Mouse (Mus musculus): ENCODE results near the gene Gtf2f2. TPM values are rescaled to one million over a fixed set of nuclear protein-coding genes. Genes with fewer than 3 reads are reported as not detected.
"Not testable (repeated sequence)": the region's sequence is repeated elsewhere in the genome, so short reads cannot be mapped to it uniquely, and the experiment has no call there.

Gtf2f2 gene
- polyA plus RNA-seq, 1 experiment from 2014 or later = 31.7 TPM

DNA sequence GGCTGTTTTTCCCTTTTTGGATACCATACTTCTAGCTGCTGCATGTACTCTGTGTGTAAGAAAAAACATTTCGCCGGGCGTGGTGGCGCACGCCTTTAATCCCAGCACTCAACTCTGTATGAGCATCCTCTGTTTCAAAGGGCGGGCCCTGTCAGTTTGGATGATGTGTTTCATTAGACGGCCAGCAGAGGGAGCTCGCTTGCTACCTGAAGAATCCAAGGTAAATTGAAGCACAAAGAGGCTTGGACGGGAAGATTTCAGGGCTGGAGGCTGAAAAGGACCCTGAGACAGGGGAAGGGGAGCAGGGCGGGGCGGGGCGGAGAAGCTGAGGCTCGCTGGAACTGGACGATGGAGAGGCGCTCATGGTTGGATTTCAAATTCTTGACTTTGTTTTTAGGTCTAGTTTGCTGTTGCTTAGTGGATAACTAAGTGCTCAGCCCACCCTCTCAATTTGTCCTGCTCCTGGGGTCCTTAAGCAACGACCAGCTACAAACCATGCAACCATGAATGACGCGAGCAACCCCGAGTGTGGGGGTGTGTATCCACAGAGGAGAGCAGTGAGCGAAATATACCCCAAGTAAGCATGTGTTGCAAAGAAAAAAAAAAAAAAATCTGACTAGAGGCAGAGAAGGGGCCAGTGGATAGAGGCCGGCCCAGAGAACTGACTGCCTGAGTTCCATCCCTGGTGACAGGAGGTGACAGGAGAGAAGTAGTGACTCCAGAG is 134.2 kb downstream of the Gtf2f2 start:
- 13% methylated on average over 21 of the region's 21 CpGs for WGBS
- H3K4me2 ChIP-seq (ENCODE audit: low read depth, low read length) = peak overlapping the region; percentile 33
- 0 out of 2 replicates have a peak overlapping the region, but pooled peaks have one; percentile 2 for H3K9ac ChIP-seq (ENCODE audit: low read depth, low read length)
- H3K36me3 ChIP-seq (ENCODE audit: control insufficient read depth, insufficient read depth, low read length) = no peaks in the 10 kb centered on the region
- ATAC-seq = peak; percentile 41; the same call in 1 of the 2 replicates
- no peaks in the 10 kb centered on the region for H3K9me3 ChIP-seq (ENCODE audit: control insufficient read depth, low read length)
- no peak overlapping the region for H3K27ac ChIP-seq (ENCODE audit: low read length)
- no peak overlapping the region for H3K4me3 ChIP-seq (ENCODE audit: low read length)
- 0 out of 2 replicates have a peak, but pooled peaks cover 2% of the 10 kb centered on the region for H3K4me1 ChIP-seq (ENCODE audit: control insufficient read depth, insufficient read depth, low read length)
- H3K27me3 ChIP-seq (replicated peaks; ENCODE audit: control insufficient read depth, insufficient read depth, low read length) = no peaks in the 10 kb centered on the region

DNA sequence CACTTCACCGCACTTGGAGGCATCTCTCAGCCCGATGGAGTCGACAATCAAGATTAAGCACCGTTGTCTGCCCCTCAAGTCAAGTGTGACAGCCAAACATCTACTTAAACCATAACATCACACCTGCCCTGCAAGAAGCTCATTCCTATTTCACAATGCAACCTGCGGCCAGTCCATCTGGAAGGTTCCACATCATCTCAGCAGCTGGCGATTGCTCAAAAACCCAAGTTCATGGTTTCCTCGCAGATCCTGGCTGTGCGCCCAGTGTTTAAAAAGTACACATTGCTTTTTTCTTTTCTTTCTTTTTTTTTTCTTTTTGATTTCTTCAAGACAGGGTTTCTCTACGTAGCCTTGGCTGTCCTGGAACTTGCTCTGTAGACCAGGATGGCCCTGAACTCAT is 137.1 kb downstream of the Gtf2f2 start:
- no peaks in the 10 kb centered on the region for H3K27me3 ChIP-seq (replicated peaks; ENCODE audit: control insufficient read depth, insufficient read depth, low read length)
- H3K4me2 ChIP-seq (ENCODE audit: low read depth, low read length) = no peak overlapping the region
- H3K9ac ChIP-seq (ENCODE audit: low read depth, low read length) = no peak overlapping the region
- H3K4me1 ChIP-seq (ENCODE audit: control insufficient read depth, insufficient read depth, low read length) = 0 out of 2 replicates have a peak, but pooled peaks cover 2% of the 10 kb centered on the region
- WGBS = 67% methylated on average over 9 of the region's 9 CpGs
- no peaks in the 10 kb centered on the region for H3K36me3 ChIP-seq (ENCODE audit: control insufficient read depth, insufficient read depth, low read length)
- 0 out of 2 replicates have a peak overlapping the region, but pooled peaks have one; percentile 13 for H3K27ac ChIP-seq (ENCODE audit: low read length)
- no peak overlapping the region for H3K4me3 ChIP-seq (ENCODE audit: low read length)
- no peaks in the 10 kb centered on the region for H3K9me3 ChIP-seq (ENCODE audit: control insufficient read depth, low read length)
- no peak for ATAC-seq

DNA sequence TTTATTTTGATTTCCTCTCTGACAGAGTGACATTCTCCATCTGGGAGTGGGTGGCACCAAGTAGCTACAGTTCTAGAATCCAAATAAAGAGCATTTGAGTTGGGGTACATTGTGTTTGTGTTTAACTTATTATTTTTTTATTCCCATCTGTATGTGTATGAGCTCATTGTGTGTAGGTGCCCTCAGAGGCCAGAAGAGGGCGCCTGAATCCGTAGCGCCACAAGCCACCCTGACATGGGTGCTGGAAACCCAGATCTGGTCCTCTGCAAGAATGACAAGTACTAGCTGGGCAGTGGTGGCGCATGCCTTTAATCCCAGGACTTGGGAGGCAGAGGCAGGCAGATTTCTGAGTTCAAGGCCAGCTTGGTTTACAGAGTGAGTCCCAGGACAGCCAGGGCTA is 138.9 kb downstream of the Gtf2f2 start:
- 89% methylated on average over 4 of the region's 4 CpGs for WGBS
- Histone ChIP-seq H3K9me3 (ENCODE audit: control insufficient read depth, low read length) (no peaks in the 10 kb centered on the region), H3K4me2 (ENCODE audit: low read depth, low read length) (no peak overlapping the region), H3K36me3 (ENCODE audit: control insufficient read depth, insufficient read depth, low read length) (no peaks in the 10 kb centered on the region), H3K4me1 (ENCODE audit: control insufficient read depth, insufficient read depth, low read length) (0 out of 2 replicates have a peak, but pooled peaks cover 2% of the 10 kb centered on the region), H3K27me3 (replicated peaks; ENCODE audit: control insufficient read depth, insufficient read depth, low read length) (no peaks in the 10 kb centered on the region), H3K9ac (ENCODE audit: low read depth, low read length) (no peak overlapping the region), H3K27ac (ENCODE audit: low read length) (no peak overlapping the region), H3K4me3 (ENCODE audit: low read length) (no peak overlapping the region)
- no peak for ATAC-seq

DNA sequence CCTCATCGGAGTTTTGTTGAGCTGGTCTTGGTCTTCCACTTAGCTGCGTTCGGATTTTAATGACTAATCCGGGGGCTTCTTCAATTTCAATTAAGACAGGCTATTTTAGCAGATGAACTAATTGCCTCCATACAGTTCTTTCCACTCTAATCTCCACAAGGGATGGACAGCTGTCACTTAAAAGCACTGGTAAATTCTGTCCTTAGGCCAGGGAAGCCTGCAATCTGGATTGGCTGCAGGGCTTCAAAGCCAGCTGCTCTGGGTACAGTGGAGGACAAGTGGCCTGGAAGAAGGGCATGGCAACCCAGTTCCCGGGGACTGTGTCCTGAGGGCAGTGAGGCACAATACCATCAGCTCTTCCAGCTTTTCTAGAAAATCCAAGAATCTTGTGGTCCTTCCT is 139.6 kb downstream of the Gtf2f2 start:
- 18% methylated on average over 4 of the region's 5 CpGs for WGBS
- no peaks in the 10 kb centered on the region for H3K27me3 ChIP-seq (replicated peaks; ENCODE audit: control insufficient read depth, insufficient read depth, low read length)
- ATAC-seq = no peak
- no peak overlapping the region for H3K9ac ChIP-seq (ENCODE audit: low read depth, low read length)
- H3K4me2 ChIP-seq (ENCODE audit: low read depth, low read length) = no peak overlapping the region
- H3K36me3 ChIP-seq (ENCODE audit: control insufficient read depth, insufficient read depth, low read length) = no peaks in the 10 kb centered on the region
- H3K27ac ChIP-seq (ENCODE audit: low read length) = no peak overlapping the region
- H3K9me3 ChIP-seq (ENCODE audit: control insufficient read depth, low read length) = no peaks in the 10 kb centered on the region
- 0 out of 2 replicates have a peak, but pooled peaks cover 2% of the 10 kb centered on the region for H3K4me1 ChIP-seq (ENCODE audit: control insufficient read depth, insufficient read depth, low read length)
- H3K4me3 ChIP-seq (ENCODE audit: low read length) = no peak overlapping the region

DNA sequence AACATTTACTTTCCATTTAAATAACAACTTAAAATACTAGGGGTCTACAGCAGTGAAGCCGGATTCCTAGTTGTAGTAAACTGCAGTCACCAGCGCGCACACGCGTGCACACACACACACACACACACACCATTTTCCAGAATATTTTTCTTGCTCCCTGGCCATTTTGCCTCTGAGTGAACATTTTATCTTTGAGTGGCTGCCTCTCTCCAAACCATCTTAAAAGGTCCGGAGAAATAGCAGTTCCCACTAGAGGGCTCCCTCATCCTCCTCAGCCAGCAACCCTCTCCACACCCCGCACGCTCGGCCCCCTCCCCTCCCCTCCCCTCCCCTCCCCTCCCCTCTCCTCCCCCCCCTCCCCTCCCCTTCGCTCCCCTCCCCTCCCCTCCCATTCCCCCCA is 140.0 kb downstream of the Gtf2f2 start:
- no peak overlapping the region for H3K4me3 ChIP-seq (ENCODE audit: low read length)
- H3K36me3 ChIP-seq (ENCODE audit: control insufficient read depth, insufficient read depth, low read length) = no peaks in the 10 kb centered on the region
- H3K9ac ChIP-seq (ENCODE audit: low read depth, low read length) = no peak overlapping the region
- 19% methylated on average over 9 of the region's 10 CpGs for whole genome bisulfite sequencing
- no peaks in the 10 kb centered on the region for H3K9me3 ChIP-seq (ENCODE audit: control insufficient read depth, low read length)
- H3K27me3 ChIP-seq (replicated peaks; ENCODE audit: control insufficient read depth, insufficient read depth, low read length) = no peaks in the 10 kb centered on the region
- no peak overlapping the region for H3K27ac ChIP-seq (ENCODE audit: low read length)
- ATAC-seq = no peak
- H3K4me2 ChIP-seq (ENCODE audit: low read depth, low read length) = peak overlapping the region; percentile 26; the same call in 1 of the 2 replicates
- 0 out of 2 replicates have a peak, but pooled peaks cover 2% of the 10 kb centered on the region for H3K4me1 ChIP-seq (ENCODE audit: control insufficient read depth, insufficient read depth, low read length)

DNA sequence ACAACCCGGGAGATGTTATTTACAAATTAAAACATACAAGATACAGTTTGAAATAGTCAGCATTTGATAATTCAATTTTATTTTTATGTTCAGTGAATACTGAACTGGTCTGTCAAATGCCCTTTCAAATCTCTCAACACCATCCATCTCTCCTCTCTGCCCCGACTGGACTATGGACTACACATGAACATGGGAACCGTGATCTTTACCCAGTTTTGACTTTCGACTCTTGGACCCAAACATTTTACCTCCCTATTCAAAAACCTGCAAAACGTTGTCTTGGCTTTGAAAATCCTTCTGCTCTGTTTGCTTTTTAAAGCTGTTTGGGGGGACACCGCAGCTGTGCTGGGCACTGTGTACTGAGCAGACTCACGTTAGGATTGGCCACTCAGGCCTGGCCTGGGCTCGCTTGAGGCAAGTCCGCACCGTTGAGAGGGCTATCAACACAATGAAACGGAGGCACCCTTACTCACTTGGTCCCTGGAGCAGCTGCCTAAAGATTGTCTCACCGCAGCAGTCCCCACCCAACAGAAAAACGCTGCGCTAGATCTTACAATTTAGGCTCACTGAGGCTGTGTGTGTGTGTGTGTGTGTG is 140.8 kb downstream of the Gtf2f2 start:
- 0 out of 2 replicates have a peak, but pooled peaks have one; percentile 52 for ATAC-seq

DNA sequence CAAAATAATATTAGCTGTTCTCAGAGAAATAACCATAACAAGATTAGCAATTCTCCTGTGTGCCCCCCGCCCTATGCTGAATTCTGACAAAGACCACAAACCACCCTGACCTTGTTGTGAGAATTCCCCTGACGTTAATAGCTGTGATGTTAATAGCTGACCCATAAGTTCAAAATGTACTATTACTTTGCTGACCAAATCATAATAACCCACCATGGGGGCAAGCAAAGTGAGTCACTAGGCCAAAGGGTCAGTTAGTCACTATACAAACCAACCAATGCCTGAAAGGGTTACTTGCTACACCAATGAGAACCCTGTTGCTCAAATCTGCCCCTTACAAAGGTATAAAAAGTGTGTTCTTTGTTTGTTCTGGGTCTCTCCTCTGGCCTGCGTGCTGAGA is 142.6 kb downstream of the Gtf2f2 start:
- not testable (repeated sequence) for H3K4me1 ChIP-seq (ENCODE audit: control insufficient read depth, insufficient read depth, low read length); H3K27me3 ChIP-seq (replicated peaks; ENCODE audit: control insufficient read depth, insufficient read depth, low read length); ATAC-seq; H3K9ac ChIP-seq (ENCODE audit: low read depth, low read length); H3K4me2 ChIP-seq (ENCODE audit: low read depth, low read length); H3K9me3 ChIP-seq (ENCODE audit: control insufficient read depth, low read length); H3K27ac ChIP-seq (ENCODE audit: low read length); H3K36me3 ChIP-seq (ENCODE audit: control insufficient read depth, insufficient read depth, low read length); H3K4me3 ChIP-seq (ENCODE audit: low read length)
- WGBS = 78% methylated on average over 3 of the region's 3 CpGs

More for the DNA sequence above, 140.8 kb downstream of the Gtf2f2 start:
- Histone ChIP-seq H3K9me3 (ENCODE audit: control insufficient read depth, low read length) (no peaks in the 10 kb centered on the region), H3K4me2 (ENCODE audit: low read depth, low read length) (no peak overlapping the region), H3K4me3 (ENCODE audit: low read length) (no peak overlapping the region), H3K4me1 (ENCODE audit: control insufficient read depth, insufficient read depth, low read length) (0 out of 2 replicates have a peak, but pooled peaks cover 2% of the 10 kb centered on the region), H3K36me3 (ENCODE audit: control insufficient read depth, insufficient read depth, low read length) (no peaks in the 10 kb centered on the region), H3K27ac (ENCODE audit: low read length) (no peak overlapping the region), H3K27me3 (replicated peaks; ENCODE audit: control insufficient read depth, insufficient read depth, low read length) (no peaks in the 10 kb centered on the region), H3K9ac (ENCODE audit: low read depth, low read length) (no peak overlapping the region)
- 80% methylated on average over 14 of the region's 14 CpGs for WGBS

DNA sequence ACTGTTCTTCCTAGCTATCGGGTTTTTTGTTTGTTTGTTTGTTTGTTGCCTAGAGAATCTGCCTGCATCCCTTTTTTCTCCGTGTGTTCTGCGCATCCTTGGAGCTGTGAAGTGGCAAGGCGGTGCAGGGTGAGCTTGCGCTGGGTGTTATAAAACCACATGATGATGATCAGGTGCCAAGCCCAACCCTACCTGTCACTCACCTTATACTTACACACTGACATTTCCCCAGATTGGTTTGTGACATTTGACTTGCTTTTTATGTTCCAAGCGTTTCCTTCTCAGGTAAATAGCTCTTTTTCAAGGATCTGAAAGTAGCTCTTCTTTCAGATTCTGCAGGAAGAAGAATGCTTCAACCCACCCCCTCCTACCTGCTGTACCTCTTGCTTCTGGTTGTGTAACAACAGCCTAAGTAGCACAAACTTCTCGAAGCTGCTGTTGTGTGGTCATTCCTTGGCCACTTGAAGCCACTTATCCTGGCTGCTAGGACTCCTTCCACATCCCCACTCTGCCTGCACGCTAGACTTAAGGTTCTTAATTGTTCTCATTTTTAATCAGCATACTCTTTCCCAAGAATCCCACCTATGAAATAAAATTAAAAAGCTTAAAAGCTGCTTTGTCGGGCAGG is 143.8 kb downstream of the Gtf2f2 start:
- 71% methylated on average over 9 of the region's 9 CpGs for WGBS
- H3K9me3 ChIP-seq (ENCODE audit: control insufficient read depth, low read length) = peaks cover 5% of the 10 kb centered on the region; the same call in 1 of the 2 replicates
- H3K9ac ChIP-seq (ENCODE audit: low read depth, low read length) = no peak overlapping the region

More for the DNA sequence above, 143.8 kb downstream of the Gtf2f2 start:
- H3K4me2 ChIP-seq (ENCODE audit: low read depth, low read length) = no peak overlapping the region
- ATAC-seq = no peak
- H3K4me3 ChIP-seq (ENCODE audit: low read length) = no peak overlapping the region
- no peaks in the 10 kb centered on the region for H3K36me3 ChIP-seq (ENCODE audit: control insufficient read depth, insufficient read depth, low read length)
- no peaks in the 10 kb centered on the region for H3K27me3 ChIP-seq (replicated peaks; ENCODE audit: control insufficient read depth, insufficient read depth, low read length)
- no peak overlapping the region for H3K27ac ChIP-seq (ENCODE audit: low read length)
- peaks cover 9% of the 10 kb centered on the region for H3K4me1 ChIP-seq (ENCODE audit: control insufficient read depth, insufficient read depth, low read length)

All from intestine, embryonic 16.5 days (tissue).